Mouse (Mus musculus) gastrocnemius, postnatal 4 days (tissue): ENCODE results near the gene Trpm8. TPM values are rescaled to one million over a fixed set of nuclear protein-coding genes. Genes with fewer than 3 reads are reported as not detected.

ENCODE experiments used
- DNase-seq, 2 experiments: peaks; one replicate each; pipeline ENCODE4 v3.0.0; 2021 to 2022; ENCODE audit warnings: low spot score in 2 of 2, mixed read lengths in 2 of 2
- total RNA-seq, 2 experiments: library from RNA; stranded (reverse); gene quantifications; 2 replicates each; pipeline ENCODE4 v1.2.3; 2021

Gene Trpm8
- total RNA-seq, 2 experiments from 2014 or later, result not detected

- DNase-seq, result no peak
Measured at GRCm38 (mm10) chr1:88339481-88339880, 62.0 kb downstream of the Trpm8 start.

- DNase-seq, result no peak
Measured at GRCm38 (mm10) chr1:88342615-88343014, 65.2 kb downstream of the Trpm8 start.

- no peak for DNase-seq
Measured at GRCm38 (mm10) chr1:88345580-88345979, 68.1 kb downstream of the Trpm8 start.

GRCm38 (mm10) chr1:88348496-88349005, 71.1 kb downstream of the Trpm8 start:
- DNase-seq, result no peak

GRCm38 (mm10) chr1:88350761-88351160, 73.3 kb downstream of the Trpm8 start:
- no peak for DNase-seq

- DNase-seq, result no peak
Measured at GRCm38 (mm10) chr1:88355025-88355424, 77.6 kb downstream of the Trpm8 start.

- DNase-seq, result no peak
Measured at GRCm38 (mm10) chr1:88355681-88356080, 78.2 kb downstream of the Trpm8 start.

GRCm38 (mm10) chr1:88356616-88357015, 79.2 kb downstream of the Trpm8 start:
- DNase-seq, result no peak

GRCm38 (mm10) chr1:88357458-88358090, 80.1 kb downstream of the Trpm8 start:
- DNase-seq, result peak in 1 of 2 experiments; percentile 21

GRCm38 (mm10) chr1:88358102-88358654, 80.7 kb downstream of the Trpm8 start:
- no peak for DNase-seq

GRCm38 (mm10) chr1:88361085-88361484, 83.6 kb downstream of the Trpm8 start:
- DNase-seq, result no peak

- DNase-seq, result no peak
Measured at GRCm38 (mm10) chr1:88366881-88367644, 89.6 kb downstream of the Trpm8 start.

GRCm38 (mm10) chr1:88378446-88378845, 101.0 kb downstream of the Trpm8 start:
- no peak for DNase-seq

- no peak for DNase-seq
Measured at GRCm38 (mm10) chr1:88391632-88392031, 114.2 kb downstream of the Trpm8 start.

GRCm38 (mm10) chr1:88393321-88393720, 115.9 kb downstream of the Trpm8 start:
- no peak for DNase-seq

- DNase-seq, result no peak
Measured at GRCm38 (mm10) chr1:88403378-88403777, 125.9 kb downstream of the Trpm8 start.

GRCm38 (mm10) chr1:88406078-88406806, 128.8 kb downstream of the Trpm8 start:
- no peak for DNase-seq

- no peak for DNase-seq
Measured at GRCm38 (mm10) chr1:88406807-88407198, 129.3 kb downstream of the Trpm8 start, which contains the start of gene Spp2. Spp2 (plus strand) TSS chr1:88406961.

- DNase-seq, result no peak
Measured at GRCm38 (mm10) chr1:88408340-88408739, 130.9 kb downstream of the Trpm8 start.

- DNase-seq, result no peak
Measured at GRCm38 (mm10) chr1:88412013-88412412, 134.6 kb downstream of the Trpm8 start.

GRCm38 (mm10) chr1:88418943-88419342, 141.5 kb downstream of the Trpm8 start:
- no peak for DNase-seq
